Comparison of ENCODE assay signal across 19 mouse cellular contexts in the genomic region with DNA sequence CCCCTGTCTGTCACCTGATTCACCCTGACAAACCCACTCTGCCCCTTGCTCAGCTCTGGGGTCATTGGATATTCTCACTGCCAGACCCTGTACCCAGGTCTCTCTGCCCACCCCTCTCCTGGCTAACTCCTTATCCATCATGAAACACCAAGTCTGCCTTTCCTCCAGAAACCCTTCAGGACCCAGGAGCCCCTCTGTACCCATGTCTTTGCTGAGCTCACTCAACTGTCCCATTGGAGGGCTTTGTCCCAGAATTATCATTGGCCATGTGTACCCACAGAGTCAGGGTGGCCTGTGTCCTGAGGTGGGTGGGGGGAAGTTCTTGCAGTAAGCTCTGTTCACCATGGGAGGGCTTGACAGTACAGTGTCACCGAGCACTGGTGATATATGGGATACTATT. TPM values are rescaled to one million over a fixed set of nuclear protein-coding genes. Genes with fewer than 3 reads are reported as not detected.
DNase-seq lines count a peak whose midpoint lies in the region; ATAC-seq and TF ChIP-seq lines count a peak whose summit lies in the region.
"Had no signal": no experiment of that assay in that cellular context is flagged by ENCODE, and none has a peak within 500 bp of the region (broad histone marks: within the 10 kb centered on the region; RNA-seq: fewer than 3 reads in every experiment).

No protein-coding gene starts in this region.

- no peak overlapping the region for H3K4me3 ChIP-seq in gastrocnemius, adult 2 months
- no peak overlapping the region for H3K4me3 ChIP-seq in intestine, embryonic 16.5 days (ENCODE audit: low read length)
- H3K4me3 ChIP-seq in intestine, embryonic 15.5 days (replicated peaks) = no peak overlapping the region
- H3K4me3 ChIP-seq in lung, postnatal 0 days (ENCODE audit: low read depth, low read length) = no peak overlapping the region
- H3K4me3 ChIP-seq in embryonic facial prominence, embryonic 13.5 days = no peak overlapping the region
- H3K4me3 ChIP-seq: forebrain, embryonic 13.5 days; heart, embryonic 15.5 days had no signal

- H3K36me3 ChIP-seq in intestine, embryonic 16.5 days (ENCODE audit: control insufficient read depth, insufficient read depth, low read length) = no peaks in the 10 kb centered on the region
- no peaks in the 10 kb centered on the region for H3K36me3 ChIP-seq in intestine, embryonic 15.5 days
- no peaks in the 10 kb centered on the region for H3K36me3 ChIP-seq in lung, postnatal 0 days (ENCODE audit: insufficient read depth, low read length)
- H3K36me3 ChIP-seq in embryonic facial prominence, embryonic 13.5 days = no peaks in the 10 kb centered on the region
- H3K36me3 ChIP-seq: heart, embryonic 15.5 days had no signal

- ATAC-seq in intestine, embryonic 16.5 days = 0 out of 2 replicates have a peak, but pooled peaks have one; percentile 15
- ATAC-seq in intestine, embryonic 15.5 days = no peak
- no peak for ATAC-seq in lung, postnatal 0 days
- peak; percentile 21; the same call in 1 of the 2 replicates for ATAC-seq in embryonic facial prominence, embryonic 13.5 days (ENCODE audit: insufficient number of reproducible peaks, insufficient read depth, low FRiP score, low TSS enrichment, low read depth)
- no peak for ATAC-seq in activated CD4-positive, CD25-positive, alpha-beta regulatory T cell, adult 4 months
- ATAC-seq: CD4-positive, CD25-positive, alpha-beta regulatory T cell, adult 4 months had no signal

- H3K4me1 ChIP-seq in intestine, embryonic 16.5 days (ENCODE audit: control insufficient read depth, insufficient read depth, low read length) = peaks cover 8% of the 10 kb centered on the region
- peaks cover 4% of the 10 kb centered on the region; the same call in 1 of the 2 replicates for H3K4me1 ChIP-seq in intestine, embryonic 15.5 days (replicated peaks)
- H3K4me1 ChIP-seq in lung, postnatal 0 days (ENCODE audit: insufficient read depth, low read depth, low read length) = no peaks in the 10 kb centered on the region
- peaks cover 12% of the 10 kb centered on the region for H3K4me1 ChIP-seq in embryonic facial prominence, embryonic 13.5 days

- DNase-seq in gastrocnemius, adult 2 months = no peak
- DNase-seq in gastrocnemius, postnatal 36 days = no peak
- DNase-seq in lung, postnatal 0 days (ENCODE audit: low spot score) = no peak
- DNase-seq in lung, postnatal 4 days = no peak
- DNase-seq: cerebellum, adult 9-10 months; right cerebral cortex, postnatal 14 days; thymus, adult 2 months; thymus, postnatal 4 days had no signal

- intact Hi-C loops in gastrocnemius, adult 2 months (cut with DNase I) = loop anchor here (1.0 to 5.0 kb wide), 3 partner anchors 117 to 399 kb away; no protein-coding TSS in a partner anchor
- intact Hi-C loops in gastrocnemius, postnatal 36 days (cut with DNase I) = loop anchor here (2.0 to 5.0 kb wide), 3 partner anchors 117 to 387 kb away; no protein-coding TSS in a partner anchor

- 0 out of 2 replicates have a peak, but pooled peaks cover 3% of the 10 kb centered on the region for H3K9me3 ChIP-seq in intestine, embryonic 16.5 days (ENCODE audit: control insufficient read depth, low read length)
- no peaks in the 10 kb centered on the region for H3K9me3 ChIP-seq in intestine, embryonic 15.5 days
- H3K9me3 ChIP-seq in lung, postnatal 0 days (ENCODE audit: low read length) = 0 out of 2 replicates have a peak, but pooled peaks cover 4% of the 10 kb centered on the region
- H3K9me3 ChIP-seq in embryonic facial prominence, embryonic 13.5 days = peaks cover 8% of the 10 kb centered on the region; the same call in 1 of the 2 replicates
- H3K9me3 ChIP-seq: forebrain, embryonic 13.5 days; heart, embryonic 15.5 days had no signal

- H3K4me2 ChIP-seq in intestine, embryonic 16.5 days (ENCODE audit: low read depth, low read length) = no peak overlapping the region
- no peak overlapping the region for H3K4me2 ChIP-seq in intestine, embryonic 15.5 days (replicated peaks)
- H3K4me2 ChIP-seq in lung, postnatal 0 days (replicated peaks; ENCODE audit: low read depth, low read length) = no peak overlapping the region
- no peak overlapping the region for H3K4me2 ChIP-seq in embryonic facial prominence, embryonic 13.5 days
- H3K4me2 ChIP-seq: forebrain, embryonic 13.5 days; heart, embryonic 15.5 days had no signal

- H3K27me3 ChIP-seq in intestine, embryonic 16.5 days (replicated peaks; ENCODE audit: control insufficient read depth, insufficient read depth, low read length) = no peaks in the 10 kb centered on the region
- no peaks in the 10 kb centered on the region for H3K27me3 ChIP-seq in intestine, embryonic 15.5 days (replicated peaks)
- no peaks in the 10 kb centered on the region for H3K27me3 ChIP-seq in lung, postnatal 0 days (replicated peaks; ENCODE audit: insufficient read depth, low read length)
- H3K27me3 ChIP-seq in embryonic facial prominence, embryonic 13.5 days = no peaks in the 10 kb centered on the region
- H3K27me3 ChIP-seq: forebrain, embryonic 13.5 days; heart, embryonic 15.5 days had no signal

- no peak overlapping the region for H3K9ac ChIP-seq in intestine, embryonic 16.5 days (ENCODE audit: low read depth, low read length)
- no peak overlapping the region for H3K9ac ChIP-seq in intestine, embryonic 15.5 days
- no peak overlapping the region for H3K9ac ChIP-seq in lung, postnatal 0 days (replicated peaks; ENCODE audit: low read depth)
- H3K9ac ChIP-seq in embryonic facial prominence, embryonic 13.5 days = no peak overlapping the region
- H3K9ac ChIP-seq: forebrain, embryonic 13.5 days; heart, embryonic 15.5 days had no signal

- no peak for TF ChIP-seq CTCF in gastrocnemius, adult 2 months (IDR thresholded peaks at IDR 0.05)
- peak; percentile 26; the same call in 1 of the 2 replicates for TF ChIP-seq CTCF in lung, postnatal 0 days (IDR thresholded peaks at IDR 0.05)

- peak overlapping the region; percentile 68 for H3K27ac ChIP-seq in gastrocnemius, adult 2 months
- no peak overlapping the region for H3K27ac ChIP-seq in intestine, embryonic 16.5 days (ENCODE audit: low read length)
- no peak overlapping the region for H3K27ac ChIP-seq in intestine, embryonic 15.5 days
- H3K27ac ChIP-seq in lung, postnatal 0 days (ENCODE audit: low read length) = no peak overlapping the region
- H3K27ac ChIP-seq in embryonic facial prominence, embryonic 13.5 days = no peak overlapping the region
- H3K27ac ChIP-seq: forebrain, embryonic 13.5 days; heart, embryonic 15.5 days; stomach, postnatal 0 days had no signal

- 95% methylated on average over 1 of the region's 1 CpGs for WGBS in intestine, embryonic 16.5 days
- WGBS in intestine, embryonic 15.5 days = 81% methylated on average over 1 of the region's 1 CpGs
- 83% methylated on average over 1 of the region's 1 CpGs for WGBS in lung, postnatal 0 days
- 86% methylated on average over 1 of the region's 1 CpGs for WGBS in embryonic facial prominence, embryonic 13.5 days

- TF ChIP-seq EP300 in lung, postnatal 0 days (IDR thresholded peaks at IDR 0.05) = no peak

RNA-seq across cellular contexts. Expression of a gene that starts 43.9 kb away (rescaled TPM):
- 10 to 100 TPM in 1 of 2 experiments, 1 to 10 TPM in 1; 8.5 to 11.8 TPM for total RNA-seq in gastrocnemius, adult 2 months (2021)
- 1 to 10 TPM; 7.9 to 9.4 TPM for total RNA-seq in gastrocnemius, postnatal 36 days (2021)
- 29.9 and 32.8 TPM in 2 replicates for polyA plus RNA-seq in intestine, embryonic 16.5 days (2015; fragmentation: Nextera tagmentation; extraction: Ambion mirVana)
- 29.5 and 30.0 TPM in 2 replicates for polyA plus RNA-seq in intestine, embryonic 15.5 days (2015; fragmentation: Nextera tagmentation; extraction: Ambion mirVana)
- 20.2 and 22.3 TPM in 2 replicates for polyA plus RNA-seq in lung, postnatal 0 days (2015; fragmentation: Nextera tagmentation; extraction: Ambion mirVana)
- polyA plus RNA-seq in embryonic facial prominence, embryonic 13.5 days (2015; fragmentation: Nextera tagmentation; extraction: Ambion mirVana) = 25.4 and 29.2 TPM in 2 replicates
- polyA plus RNA-seq in activated CD4-positive, CD25-positive, alpha-beta regulatory T cell, adult 4 months (2017; shearing (Covaris generic)) = 10 to 100 TPM; 43.0 to 47.5 TPM

RNA-seq across cellular contexts. Expression of a gene that starts 54.0 kb away (rescaled TPM):
- not detected for total RNA-seq in gastrocnemius, adult 2 months (2021)
- total RNA-seq in gastrocnemius, postnatal 36 days (2021) = not detected
- polyA plus RNA-seq in intestine, embryonic 16.5 days (2015; fragmentation: Nextera tagmentation; extraction: Ambion mirVana) = 0.05 TPM in 1 of 2 replicates, not detected in the other
- 0.11 TPM in 2 replicates for polyA plus RNA-seq in intestine, embryonic 15.5 days (2015; fragmentation: Nextera tagmentation; extraction: Ambion mirVana)
- 0.14 and 0.15 TPM in 2 replicates for polyA plus RNA-seq in lung, postnatal 0 days (2015; fragmentation: Nextera tagmentation; extraction: Ambion mirVana)
- polyA plus RNA-seq in embryonic facial prominence, embryonic 13.5 days (2015; fragmentation: Nextera tagmentation; extraction: Ambion mirVana) = 0.22 and 0.52 TPM in 2 replicates
- polyA plus RNA-seq in activated CD4-positive, CD25-positive, alpha-beta regulatory T cell, adult 4 months (2017; shearing (Covaris generic)) = under 1 TPM in 1 of 2 experiments, not detected in 1; 0.17 TPM
- total RNA-seq: gastrocnemius, adult 8-10 months; heart, postnatal 36 days; left cerebral cortex, postnatal 25 days had no signal
- polyA plus RNA-seq: CD4-positive, CD25-positive, alpha-beta regulatory T cell, adult 4 months; forebrain, embryonic 13.5 days; heart, embryonic 15.5 days had no signal

Comparison
In these comparisons a context has a peak if more than half of its experiments do, and no peak if none do; other contexts are left out.
1. ATAC-seq: peak in intestine, embryonic 16.5 days (single experiment) and embryonic facial prominence, embryonic 13.5 days (single experiment); none in intestine, embryonic 15.5 days (single experiment), lung, postnatal 0 days (single experiment) and activated CD4-positive, CD25-positive, alpha-beta regulatory T cell, adult 4 months (single experiment).